Mouse (Mus musculus): Measurements from ENCODE around the gene Mapkapk3. TPM values are rescaled to one million over a fixed set of nuclear protein-coding genes. Genes with fewer than 3 reads are reported as not detected.
A peak's percentile ranks its signal among the peaks of the same experiment; 100 is the strongest.

Mapkapk3 gene
- total RNA-seq (2021), result 10 to 100 TPM; 53.7 to 54.3 TPM
- long read RNA-seq, experiment 1, transcript Mapkapk3-201 (11 exons, 2,816 nt), result major isoform, 15 of 48 reads
- long read RNA-seq, experiment 1, partial matches to known transcripts, result 16 of 48 reads
- long read RNA-seq, experiment 1, other reads (novel, unspliced or antisense), result 16 of 48 reads
- long read RNA-seq, experiment 2, partial matches to known transcripts, result 2 of 9 reads
- long read RNA-seq, experiment 2, other reads (novel, unspliced or antisense), result 3 of 9 reads

DNA sequence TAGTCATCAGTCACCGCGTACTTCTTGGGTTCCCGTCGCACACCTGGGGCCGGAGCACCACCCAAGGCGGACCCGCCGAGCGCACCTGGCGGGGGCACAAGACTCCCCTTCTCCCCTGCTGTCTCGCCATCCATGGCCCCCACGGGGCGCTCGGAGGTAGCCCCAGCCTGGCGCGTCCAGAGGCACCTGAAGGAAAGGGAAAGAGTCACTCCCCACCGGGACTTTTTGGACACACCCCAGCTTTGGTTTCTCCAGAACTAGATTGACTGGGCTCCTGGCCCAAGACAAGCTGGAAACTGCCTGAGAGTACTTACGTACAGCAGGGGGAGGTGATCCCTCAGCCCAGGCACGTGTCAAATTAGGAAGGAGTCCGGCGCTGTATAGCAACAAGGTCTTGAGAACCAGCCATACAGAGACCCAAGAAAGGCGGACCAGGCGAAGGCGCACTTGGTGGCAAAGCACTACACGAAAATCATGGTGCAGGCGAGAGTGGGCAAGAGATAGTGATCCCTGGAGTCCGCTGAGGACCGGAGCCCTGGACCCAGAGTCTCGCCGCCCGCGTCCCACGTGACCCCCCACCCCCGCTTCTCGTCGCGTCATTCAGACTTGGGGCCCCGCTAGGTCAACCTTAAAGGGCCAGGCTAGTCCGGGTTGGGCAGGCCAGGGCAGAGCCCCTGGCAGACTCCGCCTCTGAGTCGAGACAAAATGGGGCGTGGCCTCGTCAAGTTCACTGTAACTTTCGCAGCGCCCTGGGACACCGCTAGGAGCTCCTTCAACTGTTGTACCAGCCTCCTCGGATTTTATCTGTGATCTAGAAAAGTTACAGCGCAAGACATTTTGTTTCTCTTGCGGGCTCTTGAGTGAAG is at the start of gene Mapkapk3:
Gene Mapkapk3, minus strand, starts transcription at position 667 of the 866 bp plus-strand sequence.
- peak; percentile 92 for DNase-seq

GRCm38 (mm10) chr9:107338172-107338883 is 48.7 kb upstream of the Mapkapk3 start, which contains the start of gene Hemk1:
Hemk1 (minus strand) TSS chr9:107338350.
- peak; percentile 82 for DNase-seq

- no peak for DNase-seq
Measured at GRCm38 (mm10) chr9:107336386-107336785, 46.7 kb upstream of the Mapkapk3 start.

DNA sequence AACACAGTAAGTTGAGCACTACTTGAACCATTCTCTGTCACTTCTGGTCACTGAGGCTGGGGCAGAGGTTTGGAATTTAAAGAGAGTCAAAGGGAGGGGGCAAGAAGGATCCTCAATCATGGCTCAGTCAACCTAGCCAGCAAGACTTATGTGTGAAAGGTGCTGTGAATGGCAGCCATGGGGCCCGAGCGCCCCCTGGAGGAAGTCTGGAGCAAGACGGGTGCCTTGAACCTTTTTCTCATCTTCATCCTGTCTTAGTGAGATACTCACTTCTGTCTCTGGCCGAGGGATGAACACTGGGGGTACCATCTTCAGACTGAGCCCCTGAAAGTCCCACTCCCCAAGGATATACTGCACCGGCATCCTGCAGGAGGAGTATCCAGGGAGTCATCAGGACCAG is 46.2 kb upstream of the Mapkapk3 start:
- DNase-seq, result peak; percentile 76 to 82

- no peak for DNase-seq
Measured at GRCm38 (mm10) chr9:107335046-107335445, 45.4 kb upstream of the Mapkapk3 start.

DNA sequence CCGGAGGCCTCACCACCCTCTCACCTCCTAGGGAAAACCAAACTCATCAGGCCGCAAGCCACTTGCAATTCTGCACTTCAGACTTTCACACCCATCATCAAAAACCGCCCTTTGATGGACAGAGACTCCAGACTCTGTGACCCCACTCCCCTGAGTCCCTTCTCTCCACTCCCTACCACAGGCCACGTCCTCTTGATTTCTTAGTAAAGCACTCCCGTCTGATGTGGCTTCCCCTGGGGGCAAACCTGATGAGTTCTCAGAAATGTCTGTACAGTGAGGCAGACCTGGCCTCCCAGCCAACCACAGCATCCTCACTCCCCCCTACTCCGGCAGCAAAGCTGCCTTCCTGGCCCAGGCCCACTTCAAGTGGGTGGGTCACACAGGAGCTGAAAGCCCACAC is 44.7 kb upstream of the Mapkapk3 start:
- no peak for DNase-seq

DNA sequence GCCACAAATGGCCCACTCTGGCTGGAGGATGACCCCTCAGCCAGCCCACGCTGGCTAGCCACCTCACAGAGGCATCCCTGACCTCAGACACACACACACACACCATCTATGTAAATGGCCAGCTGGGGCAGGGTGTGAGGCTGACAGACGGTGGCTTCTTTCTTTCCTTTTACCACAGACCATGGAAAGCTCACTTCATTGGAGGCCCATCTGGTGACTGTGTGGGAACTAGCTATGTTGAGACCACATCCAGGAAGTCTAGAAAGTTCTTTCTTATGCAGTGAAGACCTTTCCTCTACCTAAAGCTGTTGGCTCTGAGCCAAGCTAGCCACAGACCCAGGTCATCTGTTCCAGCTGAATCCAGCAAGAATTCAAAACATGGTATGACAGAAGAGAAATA is 44.0 kb upstream of the Mapkapk3 start:
- DNase-seq, result no peak

DNA sequence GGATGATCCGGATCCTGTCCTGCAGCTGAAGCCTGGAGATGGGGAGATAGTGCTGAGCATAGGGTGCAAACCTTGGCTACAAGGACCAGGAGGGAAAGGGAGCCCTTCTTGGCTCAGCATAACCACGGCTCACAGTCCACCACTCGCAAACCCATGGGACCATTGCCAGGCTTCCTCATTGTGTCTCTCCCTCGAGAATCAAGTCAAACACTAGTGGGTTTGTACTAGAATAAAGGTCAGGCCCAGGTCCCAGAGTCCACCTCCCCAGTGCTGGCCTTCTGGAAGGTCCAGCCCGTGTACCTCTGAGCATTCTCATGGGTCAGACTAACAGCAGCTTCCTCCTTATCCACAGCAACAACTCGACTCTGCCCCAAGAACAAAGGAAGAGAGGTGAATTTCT is 41.1 kb upstream of the Mapkapk3 start:
- no peak for DNase-seq

DNA sequence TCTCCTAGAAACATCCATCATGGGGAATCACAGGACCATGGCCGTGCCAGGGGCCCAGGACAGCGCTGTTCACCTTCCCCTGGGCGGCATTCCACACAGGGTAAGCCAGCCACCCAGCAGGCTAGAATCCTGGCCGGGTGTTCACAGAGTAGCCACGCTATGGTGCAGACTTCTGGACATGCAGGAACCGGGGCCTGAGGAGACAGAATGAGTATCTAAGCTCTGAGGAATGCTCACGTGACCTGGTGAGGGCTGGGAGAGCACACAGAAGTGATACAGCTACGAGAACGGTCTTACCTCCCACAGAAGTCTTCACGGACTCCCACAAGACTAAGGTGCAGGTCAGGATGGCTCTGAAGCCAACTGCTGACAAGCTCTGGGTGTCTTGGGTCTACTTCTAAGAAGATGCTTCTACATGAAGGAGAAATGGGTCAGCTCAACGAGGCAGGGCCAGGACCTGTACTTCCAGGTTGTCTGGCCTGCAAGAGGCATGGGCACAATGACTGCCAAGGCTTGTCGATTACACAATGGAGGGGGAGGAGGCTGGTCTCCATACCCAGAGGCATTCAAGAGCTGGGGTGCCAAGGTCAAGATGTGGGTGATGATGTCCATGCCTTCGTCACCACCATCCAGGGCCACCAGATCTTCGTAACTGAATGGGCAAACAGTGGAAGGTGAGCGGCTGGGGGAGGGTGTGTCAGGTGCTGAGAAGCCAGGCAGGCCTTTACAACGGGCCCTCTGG is 38.4 kb upstream of the Mapkapk3 start:
- peak in 1 of 2 experiments; percentile 51 for DNase-seq

DNA sequence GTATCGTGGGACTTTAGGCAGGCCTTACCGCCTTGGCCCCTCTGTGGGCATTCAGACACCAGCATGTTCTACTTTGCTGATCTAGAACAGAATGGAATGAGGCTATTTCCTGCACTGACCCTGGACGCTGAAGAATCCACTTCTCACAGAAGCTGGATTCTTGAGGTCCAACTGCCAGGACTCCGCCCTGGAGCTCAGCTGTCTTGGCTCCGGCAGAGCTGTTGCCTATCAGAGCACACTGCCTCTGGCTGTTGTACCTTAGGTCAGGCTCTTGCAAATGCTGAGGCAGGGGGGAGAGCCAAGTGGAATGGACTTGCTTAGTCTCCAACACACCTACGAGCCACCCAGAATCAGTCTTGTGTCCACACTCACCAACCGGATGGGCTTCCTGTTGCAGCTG is 36.2 kb upstream of the Mapkapk3 start:
- no peak for DNase-seq

GRCm38 (mm10) chr9:107324799-107325561 is 35.3 kb upstream of the Mapkapk3 start:
- peak in 1 of 2 experiments; percentile 51 for DNase-seq

DNA sequence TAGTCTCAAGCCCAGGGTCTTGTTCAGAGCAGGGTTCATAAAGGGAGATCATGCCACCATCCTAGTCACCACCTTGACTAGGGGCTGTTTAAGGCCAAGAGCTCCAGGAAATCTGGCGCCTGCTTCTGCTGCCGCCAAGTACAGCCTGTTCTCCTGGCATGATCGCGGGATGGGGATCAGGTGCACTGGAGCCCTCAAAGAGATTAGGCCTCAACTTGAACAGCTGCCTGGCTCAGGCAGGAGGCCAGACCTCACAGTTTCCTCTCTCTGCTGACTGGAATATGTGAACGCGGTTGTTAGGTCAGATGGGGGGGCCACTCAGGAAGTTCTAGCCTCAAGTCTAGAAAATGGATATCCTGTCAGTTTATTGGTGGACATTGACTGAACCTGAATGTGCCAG is 33.9 kb upstream of the Mapkapk3 start:
- peak in 1 of 2 experiments; percentile 54 for DNase-seq

GRCm38 (mm10) chr9:107322461-107323050 is 32.9 kb upstream of the Mapkapk3 start:
- no peak for DNase-seq

DNA sequence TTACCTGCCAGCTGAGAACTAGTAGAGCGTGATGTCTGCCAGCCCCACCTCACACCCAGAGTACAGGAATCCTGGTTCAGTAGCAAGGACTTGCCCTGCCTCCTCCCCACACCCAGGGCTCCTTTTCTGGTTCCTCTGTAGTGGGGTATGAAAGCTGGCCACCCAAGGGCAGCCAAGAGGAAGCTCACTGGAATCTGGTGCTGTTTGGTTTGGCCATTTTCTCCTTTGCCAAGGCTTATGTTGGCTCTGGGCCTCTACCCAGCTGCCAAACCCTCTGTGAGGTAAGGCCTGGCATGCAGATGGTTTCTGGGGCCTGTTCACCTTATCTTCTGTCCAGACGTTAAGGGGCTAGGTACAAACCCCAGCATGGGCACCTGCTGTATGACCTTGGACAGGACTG is 26.1 kb upstream of the Mapkapk3 start:
- no peak for DNase-seq

DNA sequence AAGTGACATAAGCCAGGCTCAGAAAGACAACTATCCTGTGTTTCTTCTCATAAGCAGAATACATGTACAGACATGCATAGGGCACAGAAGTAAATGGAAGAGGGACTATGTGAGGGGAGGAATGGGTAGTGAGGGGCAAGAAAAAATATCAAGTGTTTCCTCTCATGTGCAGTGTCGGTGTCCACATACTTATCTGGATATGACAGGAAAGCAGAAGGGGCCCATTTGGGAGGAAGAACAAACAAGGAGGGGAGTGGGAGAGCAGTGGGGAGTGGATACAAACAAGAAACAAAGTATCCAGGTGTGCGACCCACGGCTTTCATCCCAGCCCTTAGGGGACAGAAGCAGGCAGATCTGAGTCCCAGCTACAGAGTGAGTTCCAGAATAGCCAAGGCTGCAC is 24.2 kb upstream of the Mapkapk3 start:
- DNase-seq, result no peak

- no peak for DNase-seq
Measured at GRCm38 (mm10) chr9:107312811-107313584, 23.3 kb upstream of the Mapkapk3 start.

- DNase-seq, result peak in 1 of 2 experiments; percentile 49
Measured at GRCm38 (mm10) chr9:107309600-107309999, 19.9 kb upstream of the Mapkapk3 start.

DNA sequence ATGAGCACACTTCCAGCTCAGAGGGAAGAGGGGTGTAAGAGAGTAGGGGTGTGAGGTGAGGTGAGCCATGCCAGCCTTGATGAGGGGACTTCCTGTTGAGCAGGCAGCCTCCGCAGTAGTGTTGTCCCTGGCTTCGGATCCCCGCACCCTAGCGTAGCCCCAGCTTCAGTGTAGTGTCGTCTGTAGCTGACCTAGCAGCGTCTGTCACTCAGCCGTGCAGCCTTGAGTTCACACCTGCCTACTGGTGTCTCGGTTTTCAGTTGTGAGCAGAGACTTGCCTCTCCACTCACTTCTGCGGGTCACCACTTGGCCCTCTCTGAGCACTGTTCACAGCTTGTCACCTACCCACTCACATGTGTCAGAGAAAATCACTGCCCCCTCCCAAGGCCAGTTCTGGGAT is 19.5 kb upstream of the Mapkapk3 start:
- DNase-seq, result no peak

DNA sequence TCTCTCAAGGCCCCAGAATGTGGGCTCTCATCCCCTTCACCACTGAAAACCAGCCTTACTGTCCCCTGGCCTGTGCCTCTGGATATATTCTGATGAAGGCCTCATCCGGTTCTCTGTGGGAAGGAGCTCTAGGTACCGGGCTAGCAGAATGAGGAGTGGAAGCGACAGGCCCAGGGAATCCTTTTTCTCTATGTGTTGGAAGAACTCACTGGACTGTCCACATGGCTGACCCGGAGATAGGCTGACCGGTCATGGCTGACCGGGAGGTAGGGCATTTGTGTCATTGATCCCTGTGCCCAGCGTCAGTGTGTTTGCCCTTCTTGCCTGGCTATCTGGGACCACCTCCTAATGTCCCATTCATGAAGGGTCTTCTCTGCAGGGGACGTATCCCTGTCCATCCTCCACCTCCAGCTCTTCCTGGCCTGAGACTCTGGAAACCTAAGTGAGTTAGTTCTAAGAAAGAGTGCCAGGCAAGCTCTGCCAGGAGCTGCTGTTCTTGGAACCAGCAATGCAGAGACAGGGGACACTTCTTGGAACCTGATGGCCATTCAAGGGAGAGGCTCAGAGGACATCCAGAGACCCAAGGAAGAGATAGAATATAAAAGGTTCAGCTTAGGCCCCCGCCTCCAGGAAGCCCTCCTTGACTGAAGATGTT is 18.8 kb upstream of the Mapkapk3 start:
- DNase-seq, result no peak
